Mouse (Mus musculus) olfactory bulb, adult 2 months (tissue): Measurements from ENCODE around the gene Ifnar1.

Source experiments
- CTCF ChIP-seq: fragments of 200-500 bp; IDR thresholded peaks from 2 replicates; pipeline ENCODE4 v1.5.1; 2012; ENCODE audit warnings: low read depth, mild to moderate bottlenecking, low read length, moderate library complexity; ENCODE audit not compliant: insufficient read depth
- POLR2A ChIP-seq: fragments of 200-500 bp; IDR thresholded peaks from 2 replicates; pipeline ENCODE4 v1.6.1; 2012; ENCODE audit warnings: mild to moderate bottlenecking, low read depth, low read length, moderate library complexity; ENCODE audit not compliant: insufficient read depth

DNA sequence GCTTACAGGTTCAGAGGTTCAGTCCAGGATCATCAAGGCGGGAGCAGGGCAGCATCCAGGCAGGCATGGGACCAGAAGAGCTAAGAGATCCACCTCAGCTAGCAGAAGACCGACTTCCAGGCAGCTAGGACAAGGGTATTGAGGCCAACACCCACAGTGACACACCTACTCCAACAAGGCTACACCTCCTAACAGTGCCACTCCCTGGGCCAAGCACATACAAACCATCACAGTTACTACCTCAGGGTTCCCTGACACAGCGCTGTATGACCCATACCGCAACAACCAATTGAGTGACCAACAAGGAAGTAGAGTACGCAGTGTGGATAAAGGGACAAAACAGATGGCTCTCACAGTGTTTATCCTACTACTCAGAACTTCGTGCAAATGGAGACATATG, 51.3 kb downstream of the Ifnar1 start:
- TF ChIP-seq POLR2A (no peak), CTCF (no peak)
